Mouse (Mus musculus) limb, embryonic 13.5 days (tissue): Measurements from ENCODE around the gene Prdm10. TPM values are rescaled to one million over a fixed set of nuclear protein-coding genes. Genes with fewer than 3 reads are reported as not detected.

Source experiments
- ATAC-seq: fragments of 200-750 bp; cut with Nextera tagmentation; 2 replicates; pipeline ENCODE4 v1.8.0; 2017; ENCODE audit warnings: low read depth, moderate number of reproducible peaks, moderate TSS enrichment; ENCODE audit not compliant: low FRiP score
- H3K27ac ChIP-seq: fragments of 300-500 bp; sonication (generic); 2 replicates; pipeline ENCODE4 v1.5.1; 2015; ENCODE audit warnings: inconsistent platforms, mild to moderate bottlenecking, moderate library complexity
- H3K27me3 ChIP-seq: fragments of 300-500 bp; sonication (generic); 2 replicates; pipeline ENCODE4 v1.6.1; 2015; ENCODE audit warnings: mild to moderate bottlenecking, inconsistent platforms
- H3K36me3 ChIP-seq: fragments of 300-500 bp; sonication (generic); 2 replicates; pipeline ENCODE4 v1.6.1; 2015; ENCODE audit warnings: inconsistent platforms, mild to moderate bottlenecking, moderate library complexity
- H3K4me1 ChIP-seq: fragments of 300-500 bp; sonication (generic); 2 replicates; pipeline ENCODE4 v1.6.1; 2015; ENCODE audit warnings: inconsistent platforms
- H3K4me2 ChIP-seq: fragments of 300-500 bp; sonication (generic); replicated peaks from 2 replicates; pipeline ENCODE4 v1.6.1; 2015; ENCODE audit warnings: inconsistent platforms, mild to moderate bottlenecking, moderate library complexity
- H3K4me3 ChIP-seq: fragments of 300-500 bp; sonication (generic); 2 replicates; pipeline ENCODE4 v1.5.1; 2015; ENCODE audit warnings: moderate library complexity, mild to moderate bottlenecking, inconsistent platforms
- H3K9ac ChIP-seq: fragments of 300-500 bp; sonication (generic); 2 replicates; pipeline ENCODE4 v1.6.1; 2015; ENCODE audit warnings: mild to moderate bottlenecking, inconsistent platforms
- H3K9me3 ChIP-seq: fragments of 300-500 bp; sonication (generic); 2 replicates; pipeline ENCODE4 v1.6.1; 2016; ENCODE audit warnings: inconsistent platforms
- WGBS: fragments of 180-500 bp; shearing (Covaris S2); methylation state at CpG from one replicate; pipeline ENCODE4 v1.1.7; 2015; 5-methylcytosine and 5-hydroxymethylcytosine counted together
- polyA plus RNA-seq: library from polyadenylated mRNA; unstranded; fragments of >200 nt; fragmentation: Nextera tagmentation; extraction: Ambion mirVana; gene quantifications from 2 replicates; pipeline ENCODE4 v1.2.1, GENCODE M21; 2015

The Prdm10 gene
- polyA plus RNA-seq, 1 experiment from 2014 or later: 5.2 TPM

- ATAC-seq: no peak
- 54% methylated on average over 8 of the region's 8 CpGs for WGBS
- H3K27ac ChIP-seq: no peak overlapping the region
These were observed 8.9 kb upstream of the Prdm10 start for GRCm38 (mm10) chr9:31271221-31272015.

GRCm38 (mm10) chr9:31272160-31272559 is 8.2 kb upstream of the Prdm10 start:
- H3K4me1 ChIP-seq: no peaks in the 10 kb centered on the region
- H3K27me3 ChIP-seq: no peaks in the 10 kb centered on the region
- H3K4me2 ChIP-seq: no peak overlapping the region
- no peaks in the 10 kb centered on the region for H3K36me3 ChIP-seq
- no peak overlapping the region for H3K4me3 ChIP-seq
- no peaks in the 10 kb centered on the region for H3K9me3 ChIP-seq
- no peak for ATAC-seq
- no peak overlapping the region for H3K9ac ChIP-seq
- WGBS: 52% methylated on average over 4 of the region's 4 CpGs
- H3K27ac ChIP-seq: no peak overlapping the region

More at GRCm38 (mm10) chr9:31271221-31272015, 8.9 kb upstream of the Prdm10 start:
- Histone ChIP-seq H3K4me2 (no peak overlapping the region), H3K9me3 (no peaks in the 10 kb centered on the region), H3K36me3 (no peaks in the 10 kb centered on the region), H3K9ac (no peak overlapping the region), H3K4me3 (no peak overlapping the region), H3K4me1 (peaks cover 4% of the 10 kb centered on the region), H3K27me3 (no peaks in the 10 kb centered on the region)

DNA sequence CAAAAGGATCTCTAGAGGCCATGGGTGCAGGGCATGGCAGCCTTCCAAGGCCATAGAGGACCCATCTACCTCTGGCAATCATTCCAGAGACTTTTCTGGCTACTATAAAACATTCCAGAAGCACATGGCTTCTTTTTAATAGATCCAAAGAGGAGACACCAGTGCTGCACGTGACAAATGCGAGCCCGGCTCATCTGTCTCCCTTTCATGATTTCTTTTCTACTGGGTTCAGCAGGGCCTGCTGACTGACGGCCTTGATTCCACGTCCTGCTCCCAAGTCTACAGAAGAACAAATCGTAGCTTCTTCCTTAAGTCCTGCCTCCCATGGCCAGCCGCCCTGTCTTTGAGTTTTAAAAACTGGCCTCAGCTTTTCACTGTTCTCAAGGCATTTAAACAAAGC is 1.7 kb upstream of the Prdm10 start:
- H3K27ac ChIP-seq: peak overlapping the region; percentile 99; the same call in 1 of the 2 replicates

GRCm38 (mm10) chr9:31279306-31279705 is 1.0 kb upstream of the Prdm10 start:
- peak overlapping the region; percentile 64 for H3K9ac ChIP-seq
- H3K4me1 ChIP-seq: peaks cover 25% of the 10 kb centered on the region
- H3K4me2 ChIP-seq: peak overlapping the region; percentile 78
- H3K27me3 ChIP-seq: no peaks in the 10 kb centered on the region
- H3K9me3 ChIP-seq: no peaks in the 10 kb centered on the region
- 62% methylated on average over 2 of the region's 2 CpGs for WGBS
- H3K36me3 ChIP-seq: no peaks in the 10 kb centered on the region
- H3K27ac ChIP-seq: peak overlapping the region; percentile 99
- ATAC-seq: no peak
- peak overlapping the region; percentile 80 for H3K4me3 ChIP-seq

More for the DNA sequence above, 1.7 kb upstream of the Prdm10 start:
- no peak overlapping the region for H3K9ac ChIP-seq
- H3K27me3 ChIP-seq: no peaks in the 10 kb centered on the region
- H3K4me3 ChIP-seq: no peak overlapping the region
- H3K4me1 ChIP-seq: peaks cover 25% of the 10 kb centered on the region
- H3K4me2 ChIP-seq: no peak overlapping the region
- no peaks in the 10 kb centered on the region for H3K9me3 ChIP-seq
- H3K36me3 ChIP-seq: no peaks in the 10 kb centered on the region
- WGBS: 82% methylated on average over 7 of the region's 7 CpGs
- ATAC-seq: no peak

GRCm38 (mm10) chr9:31279885-31280365 is 413 bp upstream of the Prdm10 start:
- no peaks in the 10 kb centered on the region for H3K27me3 ChIP-seq
- peak overlapping the region; percentile 99 for H3K27ac ChIP-seq
- H3K9me3 ChIP-seq: no peaks in the 10 kb centered on the region
- peak overlapping the region; percentile 64 for H3K9ac ChIP-seq
- ATAC-seq: peak; percentile 84
- H3K4me2 ChIP-seq: peak overlapping the region; percentile 78
- H3K4me3 ChIP-seq: peak overlapping the region; percentile 80
- H3K4me1 ChIP-seq: peaks cover 25% of the 10 kb centered on the region
- 1% methylated on average over 25 of the region's 25 CpGs for WGBS
- H3K36me3 ChIP-seq: no peaks in the 10 kb centered on the region

DNA sequence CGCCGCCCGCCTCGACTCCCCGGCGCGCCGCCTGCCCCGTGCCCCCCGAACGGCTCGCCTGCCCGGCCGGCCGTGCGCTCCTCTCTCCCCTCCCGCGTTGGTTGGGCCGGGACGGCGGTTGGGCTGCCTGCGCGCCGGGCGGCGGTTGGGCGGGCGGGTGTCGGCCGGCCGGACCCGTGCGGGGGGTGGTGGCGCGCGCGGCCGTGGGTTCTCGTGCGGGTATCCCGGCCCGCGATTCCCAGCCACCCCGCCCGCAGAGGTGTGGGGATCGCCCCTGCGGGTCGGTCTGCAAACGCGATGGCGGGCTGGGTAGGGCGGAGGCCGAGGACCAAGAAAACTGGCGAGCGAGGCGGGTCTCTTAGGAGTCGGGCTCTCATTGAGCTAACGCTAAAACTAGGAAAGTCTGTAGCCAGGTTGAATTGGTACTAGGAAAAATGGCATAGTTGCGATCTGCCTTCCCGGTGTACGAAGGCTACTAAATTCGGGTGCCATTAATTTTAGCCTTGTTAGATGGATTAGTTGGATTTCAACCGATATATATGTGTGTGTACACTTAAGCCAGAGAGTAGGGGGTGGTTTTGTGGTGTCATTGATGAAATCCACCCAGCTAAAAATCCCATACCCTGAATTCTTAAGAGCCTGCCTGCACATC is 799 bp downstream of the Prdm10 start:
- Histone ChIP-seq H3K4me3 (peak overlapping the region; percentile 80), H3K27me3 (no peaks in the 10 kb centered on the region), H3K4me1 (peaks cover 25% of the 10 kb centered on the region), H3K9me3 (no peaks in the 10 kb centered on the region), H3K27ac (peak overlapping the region; percentile 99), H3K36me3 (no peaks in the 10 kb centered on the region), H3K9ac (peak overlapping the region; percentile 95), H3K4me2 (peak overlapping the region; percentile 78)
- peak; percentile 72 for ATAC-seq
- under 1% methylated on average over 41 of the region's 63 CpGs for WGBS

GRCm38 (mm10) chr9:31281663-31282015 is 1.3 kb downstream of the Prdm10 start:
- ATAC-seq: no peak
- peak overlapping the region; percentile 99 for H3K27ac ChIP-seq
- no peaks in the 10 kb centered on the region for H3K9me3 ChIP-seq
- H3K4me1 ChIP-seq: peaks cover 25% of the 10 kb centered on the region
- peak overlapping the region; percentile 95 for H3K9ac ChIP-seq
- H3K4me3 ChIP-seq: peak overlapping the region; percentile 80
- peak overlapping the region; percentile 78 for H3K4me2 ChIP-seq
- no peaks in the 10 kb centered on the region for H3K27me3 ChIP-seq
- H3K36me3 ChIP-seq: no peaks in the 10 kb centered on the region; the same call in 1 of the 2 replicates
- 4% methylated on average over 11 of the region's 11 CpGs for WGBS

GRCm38 (mm10) chr9:31282536-31282935 is 2.2 kb downstream of the Prdm10 start:
- ATAC-seq: no peak
- 20% methylated on average over 4 of the region's 4 CpGs for WGBS
- H3K4me2 ChIP-seq: peak overlapping the region; percentile 78
- H3K36me3 ChIP-seq: no peaks in the 10 kb centered on the region; the same call in 1 of the 2 replicates
- H3K4me3 ChIP-seq: peak overlapping the region; percentile 80; the same call in 1 of the 2 replicates
- H3K27ac ChIP-seq: no peak overlapping the region
- H3K4me1 ChIP-seq: peaks cover 25% of the 10 kb centered on the region
- peaks cover 2% of the 10 kb centered on the region; the same call in 1 of the 2 replicates for H3K9me3 ChIP-seq
- no peaks in the 10 kb centered on the region for H3K27me3 ChIP-seq
- H3K9ac ChIP-seq: no peak overlapping the region

- WGBS: 75% methylated on average over 4 of the region's 4 CpGs
- Histone ChIP-seq H3K9ac (no peak overlapping the region), H3K9me3 (peaks cover 3% of the 10 kb centered on the region; the same call in 1 of the 2 replicates), H3K4me1 (peaks cover 25% of the 10 kb centered on the region), H3K4me3 (no peak overlapping the region), H3K27ac (no peak overlapping the region), H3K4me2 (no peak overlapping the region), H3K27me3 (no peaks in the 10 kb centered on the region), H3K36me3 (no peaks in the 10 kb centered on the region; the same call in 1 of the 2 replicates)
- ATAC-seq: no peak
These were observed 2.7 kb downstream of the Prdm10 start for GRCm38 (mm10) chr9:31283044-31283443.

DNA sequence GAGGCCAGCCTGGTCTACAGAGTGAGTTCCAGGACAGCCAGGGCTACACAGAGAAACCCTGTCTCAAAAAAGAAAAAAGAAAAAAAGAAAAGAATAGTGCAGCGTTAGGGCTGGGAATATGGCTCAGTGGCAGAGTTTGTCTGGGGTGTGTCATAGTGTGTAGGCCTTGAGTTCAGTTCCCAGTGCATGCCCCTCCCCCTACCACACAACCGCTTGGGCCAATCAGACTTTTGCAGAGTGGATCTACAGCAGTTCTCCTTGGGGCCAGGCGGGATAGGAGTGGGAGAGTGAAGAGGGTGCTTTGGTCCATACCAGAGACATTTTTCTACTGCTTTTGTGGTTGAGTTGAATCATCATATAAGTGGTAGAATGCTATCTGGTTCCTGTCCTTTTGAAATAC is 3.6 kb downstream of the Prdm10 start:
- H3K27me3 ChIP-seq: no peaks in the 10 kb centered on the region
- peaks cover 23% of the 10 kb centered on the region for H3K4me1 ChIP-seq
- no peak for ATAC-seq
- no peak overlapping the region for H3K4me3 ChIP-seq
- no peaks in the 10 kb centered on the region; the same call in 1 of the 2 replicates for H3K36me3 ChIP-seq
- no peak overlapping the region for H3K9ac ChIP-seq
- no peak overlapping the region for H3K4me2 ChIP-seq
- WGBS: 85% methylated on average over 3 of the region's 3 CpGs
- H3K27ac ChIP-seq: no peak overlapping the region
- peaks cover 3% of the 10 kb centered on the region; the same call in 1 of the 2 replicates for H3K9me3 ChIP-seq

GRCm38 (mm10) chr9:31290201-31290862 is 10.0 kb downstream of the Prdm10 start:
- ATAC-seq: no peak

More at GRCm38 (mm10) chr9:31290201-31290862, 10.0 kb downstream of the Prdm10 start:
- peaks cover 3% of the 10 kb centered on the region; the same call in 1 of the 2 replicates for H3K9me3 ChIP-seq
- H3K27me3 ChIP-seq: no peaks in the 10 kb centered on the region
- peaks cover 11% of the 10 kb centered on the region; the same call in 1 of the 2 replicates for H3K4me1 ChIP-seq
- 73% methylated on average over 13 of the region's 14 CpGs for WGBS
- H3K4me3 ChIP-seq: no peak overlapping the region
- H3K27ac ChIP-seq: no peak overlapping the region
- H3K36me3 ChIP-seq: no peaks in the 10 kb centered on the region; the same call in 1 of the 2 replicates
- no peak overlapping the region for H3K4me2 ChIP-seq
- no peak overlapping the region for H3K9ac ChIP-seq
